Mouse (Mus musculus) gastrocnemius, postnatal 25 days (tissue): ENCODE measurements around the gene Gm826. TPM values are rescaled to one million over a fixed set of nuclear protein-coding genes. Genes with fewer than 3 reads are reported as not detected.

Source experiments
- DNase-seq: peaks from one replicate; pipeline ENCODE4 v3.0.0; 2022
- total RNA-seq, 2 experiments: library from RNA; stranded (reverse); gene quantifications; 1 replicate in 1 of 2; 2 replicates in 1 of 2; pipeline ENCODE4 v1.2.3; 2021

The Gm826 gene
- total RNA-seq, 2 experiments from 2014 or later, result 2.3 to 3.0 TPM

DNA sequence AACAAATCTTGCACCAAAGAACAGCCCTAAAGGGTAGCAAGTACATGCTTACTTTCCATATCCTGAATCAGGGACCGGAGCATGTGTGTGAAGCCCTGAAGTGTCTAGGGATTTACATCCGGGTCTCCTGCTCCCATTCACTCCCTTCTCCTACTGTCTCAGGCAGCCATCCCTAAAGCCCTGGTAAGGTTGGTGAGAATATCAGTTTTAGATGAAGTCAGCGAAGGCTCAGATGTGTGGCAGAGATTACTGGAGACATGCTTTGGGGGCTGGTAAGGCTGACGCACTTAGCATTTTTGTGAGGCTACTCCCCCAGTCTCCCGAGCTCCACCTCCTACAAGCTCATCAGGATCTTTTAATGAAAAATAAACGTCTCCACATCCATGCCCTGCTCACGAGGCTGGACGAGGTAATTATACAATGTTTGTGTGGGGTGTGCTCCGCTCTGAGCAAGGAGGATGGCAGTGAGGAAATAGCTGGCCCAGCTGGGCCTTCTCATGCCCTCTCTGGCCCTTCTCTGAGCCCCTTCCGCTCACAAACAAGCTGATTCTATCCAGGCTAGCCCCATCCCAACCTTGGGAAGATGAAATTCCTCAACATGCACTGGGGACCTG, 45.3 kb downstream of the Gm826 start:
- no peak for DNase-seq

GRCm38 (mm10) chr2:160275959-160276657, 57.9 kb downstream of the Gm826 start:
- no peak for DNase-seq

GRCm38 (mm10) chr2:160267828-160268453, 66.0 kb downstream of the Gm826 start:
- DNase-seq, result no peak

DNA sequence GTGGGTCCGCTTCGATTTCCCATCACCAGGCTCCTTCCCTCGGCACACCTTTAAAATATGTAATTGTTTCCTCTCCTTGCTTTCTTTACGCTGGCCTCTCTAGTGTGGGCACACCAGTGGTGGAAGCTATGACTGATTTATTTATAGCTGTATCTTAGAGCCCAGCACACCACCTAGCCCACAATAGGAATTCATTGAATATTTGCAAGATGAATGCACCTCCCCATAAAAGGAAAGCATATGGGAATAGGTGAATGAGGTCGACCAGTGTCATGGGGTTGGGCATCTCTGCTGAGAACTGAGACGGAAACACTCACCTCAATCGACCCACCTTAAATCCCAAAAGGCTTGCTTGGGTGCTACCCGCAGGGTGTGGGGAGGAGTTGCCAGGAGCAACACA, 70.1 kb downstream of the Gm826 start:
- no peak for DNase-seq

GRCm38 (mm10) chr2:160261538-160261937, 72.4 kb downstream of the Gm826 start:
- DNase-seq, result no peak

Other genes starting within 250 kb of the Gm826 start
- gene Mafb, start 32.9 kb upstream of the Gm826 start, total RNA-seq, result 10 to 100 TPM; 17.0 to 42.9 TPM